Mouse (Mus musculus) R1 (cell line): ENCODE results near the gene Bach2.

Experiments
- DNase-seq: peaks from one replicate; pipeline ENCODE4 v3.0.0-alpha.2; 2018; ENCODE audit warnings: low read depth, low spot score

Bach2 gene

GRCm38 (mm10) chr4:32562319-32563115, 323.9 kb downstream of the Bach2 start:
- DNase-seq: no peak

DNA sequence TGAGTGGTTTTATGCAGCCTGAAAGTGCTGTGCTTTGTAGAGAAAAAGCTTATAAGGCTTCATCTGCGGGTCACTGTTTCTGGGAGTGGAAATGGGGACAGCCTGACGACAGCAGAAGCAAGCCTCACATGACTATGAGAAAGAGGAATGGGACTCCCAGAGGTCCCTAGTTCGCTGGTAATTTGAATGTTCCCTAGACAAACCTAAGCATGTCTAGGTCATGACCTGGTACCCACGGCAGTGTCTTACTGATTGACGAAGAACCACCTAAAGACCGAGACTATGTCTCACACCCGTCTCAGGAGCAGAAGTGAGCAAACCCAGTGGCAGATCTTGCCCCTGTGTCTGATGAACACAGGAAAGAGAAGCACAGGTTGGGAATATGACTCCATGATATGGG, 325.8 kb downstream of the Bach2 start:
- DNase-seq: no peak

- no peak for DNase-seq
Observed at GRCm38 (mm10) chr4:32564918-32565317, 326.3 kb downstream of the Bach2 start.

- DNase-seq: no peak
Observed at GRCm38 (mm10) chr4:32569054-32569453, 330.4 kb downstream of the Bach2 start.

- peak; percentile 69 for DNase-seq
Observed at GRCm38 (mm10) chr4:32569995-32570938, 331.7 kb downstream of the Bach2 start.

DNA sequence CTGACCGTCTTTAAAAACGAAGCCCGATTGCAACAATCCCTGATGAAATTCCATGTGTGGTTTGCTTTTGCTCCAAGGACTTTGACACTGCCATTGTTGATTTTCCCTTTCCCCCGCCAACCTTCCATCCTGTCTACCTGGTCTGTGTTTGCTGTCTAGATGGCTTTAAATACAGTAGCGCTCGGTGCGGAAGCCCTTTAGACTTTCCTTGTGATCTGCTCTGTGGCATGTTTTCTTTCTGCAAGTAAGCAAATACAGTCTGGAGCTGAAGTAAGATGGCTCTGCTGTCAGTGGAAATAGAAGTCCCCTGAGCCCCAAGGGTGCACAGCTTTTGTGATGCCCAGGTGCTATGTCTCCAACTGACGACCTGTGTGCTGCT, 332.3 kb downstream of the Bach2 start:
- no peak for DNase-seq

DNA sequence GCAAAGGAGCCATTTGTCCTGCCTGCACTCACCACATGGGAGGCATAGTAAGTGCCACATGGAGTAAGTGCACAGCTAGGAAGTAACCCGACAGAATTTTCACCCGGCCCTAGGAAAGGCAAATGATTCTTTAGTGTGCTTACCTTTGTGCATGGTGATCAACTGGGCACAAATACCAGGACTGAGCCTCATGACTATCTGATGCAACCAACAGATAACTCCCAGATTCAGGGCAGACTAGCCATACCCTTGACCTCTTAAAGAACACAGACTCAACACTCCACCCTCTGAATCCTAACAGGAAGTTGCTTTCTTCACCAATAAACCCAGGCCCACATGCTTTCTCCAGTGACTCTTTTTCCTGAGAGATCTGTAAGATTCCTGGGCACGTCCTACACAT, 332.8 kb downstream of the Bach2 start:
- DNase-seq: no peak

DNA sequence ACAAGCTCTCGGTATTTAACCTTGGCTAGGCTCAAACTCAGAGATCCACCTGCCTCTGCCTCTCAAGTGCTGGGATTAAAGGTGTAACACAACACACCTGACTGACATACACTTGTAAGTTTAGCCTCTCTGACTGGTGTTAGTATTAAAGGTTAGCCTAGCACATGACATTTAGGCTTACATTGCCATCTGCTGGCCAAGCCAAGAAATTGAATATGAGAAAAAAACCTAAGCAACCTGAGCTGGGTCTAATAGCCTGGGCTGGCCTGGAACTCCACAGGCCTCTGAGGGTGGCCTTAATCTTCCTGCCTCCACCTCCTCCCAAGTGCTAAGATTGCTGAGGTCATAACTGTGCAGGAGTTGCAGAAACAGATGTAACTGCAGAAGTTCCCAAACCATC, 333.5 kb downstream of the Bach2 start:
- peak; percentile 64 for DNase-seq

GRCm38 (mm10) chr4:32573586-32573985, 335.0 kb downstream of the Bach2 start:
- no peak for DNase-seq

GRCm38 (mm10) chr4:32574604-32575003, 336.0 kb downstream of the Bach2 start:
- DNase-seq: no peak

DNA sequence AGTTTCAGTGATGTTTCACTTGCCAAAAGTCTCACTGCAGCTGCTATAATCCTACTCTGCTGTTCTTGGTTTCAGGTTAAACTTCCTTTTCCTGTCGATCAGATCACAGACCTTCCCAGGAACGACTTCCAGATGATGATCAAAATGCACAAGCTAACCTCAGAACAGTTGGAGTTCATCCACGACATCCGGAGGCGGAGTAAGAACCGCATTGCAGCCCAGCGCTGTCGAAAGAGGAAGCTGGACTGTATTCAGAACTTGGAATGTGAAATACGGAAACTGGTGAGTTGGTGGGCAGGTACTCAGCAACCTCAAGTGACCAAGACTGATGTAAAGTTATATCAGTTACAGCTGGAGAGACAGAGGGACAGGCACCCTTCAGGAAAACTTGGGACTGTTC, 336.6 kb downstream of the Bach2 start:
- no peak for DNase-seq

DNA sequence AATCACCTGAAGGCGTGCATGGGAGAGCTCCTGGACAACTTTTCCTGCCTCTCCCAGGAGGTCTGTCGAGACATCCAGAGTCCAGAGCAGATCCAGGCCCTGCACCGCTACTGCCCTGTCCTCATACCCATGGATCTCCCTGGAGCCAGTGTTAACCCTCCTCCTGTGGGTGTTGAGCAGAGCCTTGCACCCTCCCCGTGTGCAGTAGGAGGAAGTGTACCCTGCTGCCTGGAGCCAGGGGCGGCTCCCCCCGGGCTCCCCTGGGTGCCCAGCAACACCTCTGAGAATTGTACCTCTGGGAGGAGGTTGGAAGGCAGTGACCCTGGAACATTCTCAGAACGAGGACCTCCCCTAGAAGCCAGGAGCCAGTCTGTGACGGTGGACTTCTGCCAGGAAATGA, 341.2 kb downstream of the Bach2 start:
- no peak for DNase-seq

- no peak for DNase-seq
Observed at GRCm38 (mm10) chr4:32584181-32584580, 345.6 kb downstream of the Bach2 start.

DNA sequence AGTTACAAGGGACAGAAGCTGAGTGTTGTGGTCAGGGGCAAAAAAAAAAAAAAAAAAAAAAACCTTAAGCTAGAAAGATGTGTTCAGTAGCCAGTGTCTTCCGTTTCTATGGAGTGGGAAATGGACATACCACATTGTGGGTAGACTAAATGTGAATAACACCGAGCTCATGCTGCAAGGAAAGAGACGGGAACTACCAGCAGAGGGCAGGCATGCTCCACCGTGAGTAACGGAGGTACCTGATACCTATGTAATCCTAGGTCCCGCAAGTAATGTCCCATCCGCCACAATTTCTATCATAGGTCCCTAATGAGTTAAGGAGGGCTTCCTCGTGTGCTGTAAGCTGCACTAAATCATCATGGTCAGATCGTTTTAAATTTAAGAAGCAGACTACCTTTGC, 348.0 kb downstream of the Bach2 start:
- DNase-seq: peak; percentile 81

GRCm38 (mm10) chr4:32587543-32587942, 348.9 kb downstream of the Bach2 start:
- no peak for DNase-seq

- DNase-seq: no peak
Observed at GRCm38 (mm10) chr4:32588237-32588636, 349.6 kb downstream of the Bach2 start.

DNA sequence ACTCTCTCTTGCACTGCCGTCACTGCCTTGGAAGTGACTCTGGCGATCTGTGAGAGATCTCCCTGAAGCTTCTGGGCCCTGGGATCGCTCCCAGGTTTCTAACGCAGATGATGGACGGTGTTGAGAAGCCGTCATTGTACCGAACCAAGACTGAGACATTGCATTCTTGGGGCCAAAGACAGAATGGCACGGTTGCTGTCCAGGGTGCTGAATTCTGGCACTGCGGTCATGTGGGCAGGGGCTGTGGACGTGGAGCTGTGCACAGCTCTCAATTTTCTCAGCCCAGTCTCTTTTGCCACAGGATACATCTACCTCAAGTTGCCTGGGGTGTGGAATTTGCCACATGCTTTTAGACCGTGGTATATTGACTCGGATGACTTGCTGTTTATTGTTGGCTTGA, 362.5 kb downstream of the Bach2 start:
- DNase-seq: peak; percentile 76

GRCm38 (mm10) chr4:32602660-32603059, 364.1 kb downstream of the Bach2 start, which contains the start of gene Gja10:
Gja10 (minus strand) TSS chr4:32602760.
- no peak for DNase-seq

DNA sequence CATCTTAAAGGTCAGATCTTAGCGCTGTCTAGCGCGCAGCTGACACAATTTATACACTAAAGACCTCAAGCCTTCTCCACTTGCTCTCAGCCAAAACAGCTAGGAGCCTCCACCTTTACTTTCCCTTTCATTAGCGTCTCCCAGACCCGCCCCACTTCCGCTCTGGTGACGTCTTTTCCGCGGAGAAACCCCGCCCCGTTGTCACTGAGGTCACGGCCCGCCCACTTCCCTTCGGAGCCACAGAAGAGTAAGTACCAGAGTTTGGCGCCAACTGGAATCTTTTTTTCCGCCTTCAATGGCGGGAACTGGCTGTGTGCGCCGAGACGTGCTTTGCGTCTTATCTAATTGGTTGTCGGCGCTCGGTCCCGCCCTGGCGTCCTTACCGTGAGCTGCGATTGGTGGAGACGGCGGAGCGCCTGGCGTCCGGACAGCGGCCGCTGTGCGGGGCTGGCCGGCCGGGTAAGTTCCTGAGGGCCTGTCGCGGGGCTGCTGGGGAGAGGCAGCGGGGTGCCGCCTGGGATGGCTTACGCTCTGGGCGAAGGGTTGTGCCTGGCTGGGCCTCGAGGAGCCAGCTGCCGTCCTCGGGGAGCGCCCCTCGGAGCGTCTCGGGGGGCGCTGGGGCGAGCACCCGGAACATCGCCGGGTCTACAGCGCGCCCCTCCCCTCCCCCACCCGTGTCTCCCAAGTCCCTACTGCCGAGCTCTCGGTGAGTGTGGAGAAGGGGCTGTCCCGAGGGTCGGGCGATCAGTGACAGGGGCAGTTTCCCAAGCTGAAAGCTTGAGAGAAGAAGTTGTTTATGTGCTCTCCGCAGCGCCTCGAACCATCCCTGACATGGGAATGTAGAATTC, 376.7 kb downstream of the Bach2 start, which contains the start of gene Casp8ap2:
Casp8ap2 (plus strand) TSS at position 418 of the 848 bp plus-strand sequence.
- DNase-seq: peak; percentile 100

DNA sequence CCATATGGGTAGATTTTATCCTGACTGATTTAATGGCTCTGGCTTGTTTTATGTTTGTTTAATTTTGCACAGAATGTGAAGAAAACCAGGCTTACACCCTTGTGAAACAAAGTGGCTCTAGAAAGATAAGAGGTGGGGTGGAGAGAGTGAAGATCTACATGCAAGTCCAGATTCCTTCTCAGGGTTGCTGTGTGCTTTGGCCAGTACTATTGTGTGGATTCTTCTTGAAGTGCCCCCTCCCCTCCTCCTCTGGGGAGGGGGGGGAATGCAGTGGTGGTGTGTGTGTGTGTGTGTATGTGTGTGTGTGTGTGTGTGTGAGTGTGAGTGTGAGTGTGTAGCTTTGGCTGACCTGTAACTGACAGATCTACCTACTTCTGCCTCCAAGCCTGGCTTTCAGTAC, 383.0 kb downstream of the Bach2 start:
- no peak for DNase-seq
